Mouse (Mus musculus): Measurements from ENCODE around the gene Arhgap33. TPM values are rescaled to one million over a fixed set of nuclear protein-coding genes. Genes with fewer than 3 reads are reported as not detected.
"Not testable (repeated sequence)": the region's sequence is repeated elsewhere in the genome, so short reads cannot be mapped to it uniquely, and the experiment has no call there.

The Arhgap33 gene
- polyA plus RNA-seq, 1 experiment from 2014 or later: 4.0 TPM

GRCm38 (mm10) chr7:30522871-30523270 is 12.0 kb downstream of the Arhgap33 start:
- no peak overlapping the region for H3K4me2 ChIP-seq
- H3K27me3 ChIP-seq (replicated peaks): 0 out of 2 replicates have a peak, but pooled peaks cover 3% of the 10 kb centered on the region
- no peak overlapping the region for H3K27ac ChIP-seq
- peaks cover 6% of the 10 kb centered on the region; the same call in 1 of the 2 replicates for H3K4me1 ChIP-seq
- 85% methylated on average over 10 of the region's 10 CpGs for WGBS (ENCODE audit: insufficient replicate concordance)
- H3K36me3 ChIP-seq: peaks cover 46% of the 10 kb centered on the region
- ATAC-seq: no peak
- no peak overlapping the region for H3K4me3 ChIP-seq
- no peak overlapping the region for H3K9ac ChIP-seq
- no peaks in the 10 kb centered on the region for H3K9me3 ChIP-seq (replicated peaks)

- Histone ChIP-seq H3K4me2 (no peak overlapping the region), H3K4me1 (0 out of 2 replicates have a peak, but pooled peaks cover under 1% of the 10 kb centered on the region), H3K9ac (no peak overlapping the region), H3K27me3 (replicated peaks) (0 out of 2 replicates have a peak, but pooled peaks cover 3% of the 10 kb centered on the region), H3K4me3 (no peak overlapping the region), H3K36me3 (peaks cover 26% of the 10 kb centered on the region), H3K27ac (no peak overlapping the region), H3K9me3 (replicated peaks) (no peaks in the 10 kb centered on the region)
- 72% methylated on average over 5 of the region's 5 CpGs for WGBS (ENCODE audit: insufficient replicate concordance)
- ATAC-seq: no peak
Measured at GRCm38 (mm10) chr7:30520856-30521255, 14.0 kb downstream of the Arhgap33 start.

- no peak overlapping the region for H3K27ac ChIP-seq
- 0 out of 2 replicates have a peak, but pooled peaks cover 3% of the 10 kb centered on the region for H3K27me3 ChIP-seq (replicated peaks)
- 57% methylated on average over 4 of the region's 4 CpGs for WGBS (ENCODE audit: insufficient replicate concordance)
- H3K9ac ChIP-seq: no peak overlapping the region
- peaks cover 21% of the 10 kb centered on the region for H3K36me3 ChIP-seq
- H3K4me2 ChIP-seq: no peak overlapping the region
- no peak overlapping the region for H3K4me3 ChIP-seq
- H3K9me3 ChIP-seq (replicated peaks): no peaks in the 10 kb centered on the region
- ATAC-seq: no peak
- no peaks in the 10 kb centered on the region for H3K4me1 ChIP-seq
Measured at GRCm38 (mm10) chr7:30520396-30520795, 14.5 kb downstream of the Arhgap33 start.

GRCm38 (mm10) chr7:30518325-30518724 is 16.5 kb downstream of the Arhgap33 start:
- Histone ChIP-seq H3K4me1 (no peaks in the 10 kb centered on the region), H3K4me3 (no peak overlapping the region), H3K36me3 (peaks cover 2% of the 10 kb centered on the region), H3K9ac (no peak overlapping the region), H3K9me3 (replicated peaks) (no peaks in the 10 kb centered on the region), H3K27ac (no peak overlapping the region), H3K27me3 (replicated peaks) (0 out of 2 replicates have a peak, but pooled peaks cover 7% of the 10 kb centered on the region), H3K4me2 (no peak overlapping the region)
- no peak for ATAC-seq
- 35% methylated on average over 8 of the region's 8 CpGs for WGBS (ENCODE audit: insufficient replicate concordance)

- no peaks in the 10 kb centered on the region for H3K36me3 ChIP-seq
- H3K9me3 ChIP-seq (replicated peaks): no peaks in the 10 kb centered on the region
- no peak overlapping the region for H3K4me3 ChIP-seq
- no peak overlapping the region for H3K27ac ChIP-seq
- H3K9ac ChIP-seq: no peak overlapping the region
- ATAC-seq: no peak
- 0 out of 2 replicates have a peak, but pooled peaks cover 8% of the 10 kb centered on the region for H3K27me3 ChIP-seq (replicated peaks)
- no peak overlapping the region for H3K4me2 ChIP-seq
- WGBS (ENCODE audit: insufficient replicate concordance): 53% methylated on average over 24 of the region's 24 CpGs
- no peaks in the 10 kb centered on the region for H3K4me1 ChIP-seq
Measured at GRCm38 (mm10) chr7:30515003-30515760, 19.7 kb downstream of the Arhgap33 start.

GRCm38 (mm10) chr7:30508061-30508460 is 26.8 kb downstream of the Arhgap33 start:
- Histone ChIP-seq H3K36me3 (no peaks in the 10 kb centered on the region), H3K27ac (no peak overlapping the region), H3K9ac (no peak overlapping the region), H3K4me3 (no peak overlapping the region), H3K9me3 (replicated peaks) (no peaks in the 10 kb centered on the region), H3K27me3 (replicated peaks) (no peaks in the 10 kb centered on the region), H3K4me2 (no peak overlapping the region), H3K4me1 (no peaks in the 10 kb centered on the region)
- no peak for ATAC-seq
- 34% methylated on average over 4 of the region's 4 CpGs for WGBS (ENCODE audit: insufficient replicate concordance)

GRCm38 (mm10) chr7:30501159-30501558 is 33.7 kb downstream of the Arhgap33 start:
- not testable (repeated sequence) for ATAC-seq; H3K4me3 ChIP-seq; H3K27ac ChIP-seq; H3K9ac ChIP-seq; H3K27me3 ChIP-seq (replicated peaks); H3K4me2 ChIP-seq; H3K4me1 ChIP-seq; H3K9me3 ChIP-seq (replicated peaks); H3K36me3 ChIP-seq
- 56% methylated on average over 5 of the region's 5 CpGs for WGBS (ENCODE audit: insufficient replicate concordance)

- Histone ChIP-seq H3K4me2 (peak overlapping the region; percentile 45; the same call in 1 of the 2 replicates), H3K27me3 (replicated peaks) (peaks cover 13% of the 10 kb centered on the region; the same call in 1 of the 2 replicates)
- H3K9me3 ChIP-seq (replicated peaks); H3K27ac ChIP-seq; H3K4me1 ChIP-seq; H3K36me3 ChIP-seq; H3K4me3 ChIP-seq; H3K9ac ChIP-seq; ATAC-seq: not testable (repeated sequence)
- WGBS (ENCODE audit: insufficient replicate concordance): 43% methylated on average over 5 of the region's 5 CpGs
Measured at GRCm38 (mm10) chr7:30495506-30496042, 39.3 kb downstream of the Arhgap33 start.

GRCm38 (mm10) chr7:30493401-30493931 is 41.4 kb downstream of the Arhgap33 start, which contains the start of gene Prodh2:
TSS of gene Prodh2 (plus strand) at chr7:30493622.
- H3K27me3 ChIP-seq (replicated peaks): peaks cover 13% of the 10 kb centered on the region; the same call in 1 of the 2 replicates

GRCm38 (mm10) chr7:30492765-30493164 is 42.1 kb downstream of the Arhgap33 start:
- Histone ChIP-seq H3K9ac (no peak overlapping the region), H3K27ac (peak overlapping the region; percentile 45; the same call in 1 of the 2 replicates), H3K9me3 (replicated peaks) (no peaks in the 10 kb centered on the region), H3K4me2 (0 out of 2 replicates have a peak overlapping the region, but pooled peaks have one; percentile 14), H3K36me3 (no peaks in the 10 kb centered on the region), H3K4me1 (no peaks in the 10 kb centered on the region), H3K27me3 (replicated peaks) (peaks cover 13% of the 10 kb centered on the region; the same call in 1 of the 2 replicates), H3K4me3 (no peak overlapping the region)
- ATAC-seq: no peak; the same call in 1 of the 2 replicates
- WGBS (ENCODE audit: insufficient replicate concordance): 16% methylated on average over 4 of the region's 4 CpGs

More at GRCm38 (mm10) chr7:30493401-30493931, 41.4 kb downstream of the Arhgap33 start, which contains the start of gene Prodh2:
- WGBS (ENCODE audit: insufficient replicate concordance): 45% methylated on average over 11 of the region's 11 CpGs
- Histone ChIP-seq H3K4me1 (no peaks in the 10 kb centered on the region), H3K4me2 (peak within 1 kb of the TSS; percentile 45), H3K36me3 (no peaks in the 10 kb centered on the region), H3K9me3 (replicated peaks) (no peaks in the 10 kb centered on the region), H3K4me3 (peak within 1 kb of the TSS; percentile 45), H3K27ac (peak within 1 kb of the TSS; percentile 50; the same call in 1 of the 2 replicates), H3K9ac (peak within 1 kb of the TSS; percentile 43; the same call in 1 of the 2 replicates)
- peak; percentile 74 for ATAC-seq

GRCm38 (mm10) chr7:30490957-30491307 is 43.9 kb downstream of the Arhgap33 start:
- H3K36me3 ChIP-seq: no peaks in the 10 kb centered on the region
- no peaks in the 10 kb centered on the region for H3K4me1 ChIP-seq
- no peak overlapping the region for H3K9ac ChIP-seq
- peaks cover 13% of the 10 kb centered on the region; the same call in 1 of the 2 replicates for H3K27me3 ChIP-seq (replicated peaks)
- no peak for ATAC-seq
- no peaks in the 10 kb centered on the region for H3K9me3 ChIP-seq (replicated peaks)
- 20% methylated on average over 6 of the region's 6 CpGs for WGBS (ENCODE audit: insufficient replicate concordance)
- H3K4me2 ChIP-seq: no peak overlapping the region
- no peak overlapping the region for H3K4me3 ChIP-seq
- no peak overlapping the region for H3K27ac ChIP-seq
